Mouse (Mus musculus) heart, adult 11 months (tissue): Measurements from ENCODE around the gene Ptpre.

Source experiments
- DNase-seq: peaks from one replicate; pipeline ENCODE4 v3.0.0; 2022

Gene Ptpre

DNA sequence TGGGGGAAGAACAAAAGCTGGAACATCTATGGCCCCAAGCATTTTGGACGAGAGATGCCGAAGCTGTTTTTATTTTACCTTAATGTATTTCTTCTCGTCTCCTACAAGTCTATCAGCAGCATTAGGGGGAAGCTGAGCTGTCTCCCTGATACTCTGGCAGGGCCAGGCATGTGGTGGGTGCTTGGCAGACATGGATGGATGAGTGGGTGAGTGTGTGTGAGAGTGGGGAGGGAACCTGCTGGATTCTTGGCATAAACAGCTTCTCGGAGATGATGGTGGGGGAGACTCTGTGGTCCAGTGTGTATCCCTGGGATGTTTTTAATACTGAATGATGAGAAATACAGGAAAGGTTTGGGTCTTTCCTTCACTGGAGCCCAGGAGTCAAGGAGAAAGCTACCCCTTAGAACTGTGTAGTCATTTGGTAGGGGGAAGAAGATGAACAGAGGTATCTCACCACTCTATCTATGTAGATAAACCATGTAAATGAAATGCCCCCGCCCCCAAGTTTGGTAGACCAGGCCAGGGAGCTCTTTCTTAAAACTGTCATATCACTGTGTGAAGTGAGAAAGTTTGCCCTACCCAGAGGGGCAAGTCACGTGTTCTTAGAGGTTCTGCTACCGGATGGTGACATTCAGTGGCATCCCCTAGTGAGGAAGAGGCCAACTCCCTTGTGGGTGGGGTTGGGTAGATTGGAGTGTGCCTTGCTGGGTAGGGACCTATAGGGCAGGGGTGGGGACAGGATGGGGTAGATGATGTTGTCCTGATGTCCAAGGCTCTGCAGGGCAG lies 43.2 kb downstream of the Ptpre start:
- peak; percentile 85 for DNase-seq

DNA sequence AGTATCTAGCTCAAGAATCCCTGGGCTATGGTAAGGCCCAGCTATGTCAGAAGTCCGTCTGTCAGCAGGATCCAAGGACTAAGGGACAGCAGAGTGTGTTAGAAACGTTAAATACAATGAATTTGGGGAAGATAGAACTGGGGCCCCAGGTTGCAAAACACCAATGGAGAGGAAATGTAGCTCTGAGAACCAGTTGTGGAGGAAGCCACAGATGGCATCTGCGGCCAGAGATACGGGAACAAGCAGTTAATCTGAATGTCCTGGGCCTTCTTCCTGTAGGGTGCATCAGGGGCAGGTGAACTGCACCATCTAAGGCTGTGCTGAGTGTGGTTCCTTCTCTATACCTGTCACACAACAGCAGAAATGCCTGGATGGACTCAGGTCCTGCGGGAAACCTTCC lies 43.8 kb downstream of the Ptpre start:
- no peak for DNase-seq

DNA sequence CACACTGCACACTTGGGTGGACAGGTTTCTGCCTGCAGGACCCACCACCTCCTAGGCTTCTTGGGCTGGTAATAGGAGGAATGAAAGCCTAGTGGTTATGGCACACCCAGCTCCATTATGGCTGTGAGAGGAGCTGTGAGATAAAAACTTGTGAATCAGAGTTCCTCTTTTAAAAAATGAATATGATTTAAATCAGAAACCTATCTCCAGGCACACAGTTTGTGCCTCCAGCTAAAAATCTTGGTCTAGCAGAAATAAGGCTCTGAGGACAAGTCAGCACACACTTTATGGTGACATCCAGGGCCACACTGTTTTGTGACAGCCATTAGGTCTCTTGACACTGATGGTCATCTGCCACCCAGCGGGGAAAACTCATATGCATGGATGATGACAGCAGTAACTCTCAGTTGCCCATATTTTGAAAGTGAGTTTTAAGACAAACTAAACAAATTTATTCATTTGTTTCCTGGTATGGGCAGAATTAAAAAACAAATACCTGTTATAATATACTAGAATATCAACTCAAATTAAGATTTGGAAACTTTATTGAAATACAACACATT lies 47.9 kb downstream of the Ptpre start:
- no peak for DNase-seq

DNA sequence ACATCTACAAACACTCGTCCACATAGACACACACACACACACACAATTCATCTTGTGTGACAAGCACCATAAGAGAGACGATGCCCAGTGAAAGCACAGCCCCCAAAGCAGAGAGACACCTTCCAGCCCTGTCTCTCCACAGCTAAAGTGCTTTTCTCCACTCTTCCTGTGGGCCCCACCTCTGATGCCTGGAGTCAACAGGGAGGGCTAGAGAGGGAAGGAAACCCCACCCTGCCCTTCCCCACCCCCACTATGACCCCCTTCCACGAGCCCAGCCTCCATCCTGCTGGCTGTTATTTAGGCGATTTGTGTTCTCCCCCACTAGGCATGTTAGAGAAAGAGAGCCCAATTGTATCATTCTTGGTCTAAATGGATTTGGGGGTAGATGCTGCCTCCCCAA lies 49.1 kb downstream of the Ptpre start:
- no peak for DNase-seq

DNA sequence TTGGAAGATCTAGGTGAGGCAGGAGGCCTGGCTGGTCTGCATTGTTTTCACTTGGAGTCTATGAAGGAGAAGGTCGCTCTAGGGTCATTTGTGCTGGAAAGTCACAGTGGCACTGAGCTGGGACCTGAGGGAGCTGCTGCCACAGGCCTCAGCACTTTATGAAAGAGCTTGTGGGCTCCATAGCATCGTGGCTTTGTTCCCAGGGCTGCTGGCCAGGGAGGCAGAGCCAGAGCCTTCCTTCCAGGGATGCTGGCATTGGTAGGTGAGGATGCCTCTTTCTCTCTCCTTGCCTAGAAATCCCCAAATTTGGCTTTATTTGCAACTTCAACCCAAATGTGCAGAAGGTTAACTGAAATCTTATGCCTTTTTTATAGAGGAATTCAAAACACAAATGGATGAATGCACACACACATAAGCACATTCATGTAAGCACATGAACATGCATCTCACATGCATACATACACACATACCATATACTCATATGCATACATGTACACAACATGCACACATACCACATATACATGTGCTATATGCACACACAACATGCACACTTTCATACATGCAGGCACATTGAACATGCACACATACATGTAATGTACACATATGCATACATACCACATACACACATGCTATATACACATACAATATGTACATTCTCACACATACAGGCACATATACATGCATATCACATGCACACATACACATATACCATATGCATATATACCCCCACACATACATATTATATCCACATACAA lies 50.7 kb downstream of the Ptpre start:
- DNase-seq: no peak

DNA sequence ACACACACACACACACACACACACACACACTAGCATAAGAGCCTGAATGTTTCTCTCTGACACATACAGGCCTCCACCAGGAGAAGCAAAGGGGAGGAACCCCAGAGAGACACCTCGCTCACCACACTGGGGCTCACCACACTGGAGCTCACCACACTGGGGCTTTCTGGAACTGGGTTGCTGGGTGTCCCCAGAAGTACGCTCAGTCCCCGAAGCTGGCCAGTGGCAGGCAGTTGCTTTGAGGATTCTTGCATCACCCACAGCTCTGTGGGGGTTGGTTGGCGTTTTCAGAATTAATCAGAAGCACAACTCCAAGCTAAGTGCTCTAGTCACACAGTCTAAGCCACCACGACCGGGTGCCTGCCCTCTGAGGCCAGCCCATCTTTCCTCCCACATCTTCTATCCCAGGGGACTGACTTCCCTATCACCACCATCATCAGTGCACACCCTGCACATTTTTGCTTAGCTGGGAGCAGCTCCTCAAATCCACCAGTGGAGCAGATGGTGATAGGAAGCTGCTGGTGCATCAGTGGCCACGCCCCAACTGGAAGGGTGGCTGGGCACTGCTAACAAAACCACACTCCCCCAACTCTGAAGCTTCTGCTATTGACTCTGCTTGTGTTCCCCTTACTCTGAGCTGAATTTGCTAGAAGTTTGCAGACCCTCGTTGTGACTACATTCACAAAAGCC lies 51.5 kb downstream of the Ptpre start:
- DNase-seq: peak; percentile 88

DNA sequence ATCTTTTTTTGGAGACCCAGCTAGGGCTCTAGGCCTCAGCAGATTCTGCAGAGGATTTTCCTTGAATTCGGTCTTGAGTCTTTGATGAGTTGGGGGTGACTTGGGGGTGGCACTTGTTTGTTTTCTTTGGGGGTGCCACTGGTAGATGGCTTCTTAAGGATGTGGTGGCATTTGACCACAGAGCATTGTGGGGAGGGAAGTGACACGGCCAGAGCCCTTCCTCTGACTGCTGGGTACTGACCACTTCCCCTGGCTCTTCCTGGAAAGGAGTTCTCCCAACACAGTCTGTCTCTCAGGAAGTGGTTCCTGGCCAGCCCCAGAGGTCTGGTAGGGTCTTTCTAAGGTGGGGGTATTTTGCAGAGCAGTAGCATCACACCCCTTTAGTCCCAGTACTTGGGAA lies 54.2 kb downstream of the Ptpre start:
- DNase-seq: peak; percentile 89

DNA sequence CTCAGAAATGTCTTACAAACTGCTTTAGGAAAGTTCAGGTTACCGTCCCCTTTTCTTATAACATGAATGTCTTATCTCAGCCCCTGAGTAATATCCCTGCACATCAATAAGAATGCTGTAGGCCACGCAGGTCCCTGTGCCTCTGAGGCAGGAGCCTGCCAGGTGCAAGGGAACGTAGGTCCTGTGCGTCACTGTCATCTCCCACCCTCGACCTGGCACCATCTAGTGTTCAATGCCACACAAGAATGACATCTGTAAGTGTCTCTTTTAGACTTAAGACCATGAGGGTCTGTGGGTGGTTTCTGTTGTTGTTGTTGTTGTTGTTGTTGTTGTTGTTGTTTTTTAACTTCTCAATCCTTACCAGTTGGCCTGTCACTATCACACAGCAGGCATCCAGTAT lies 56.0 kb downstream of the Ptpre start:
- DNase-seq: no peak

DNA sequence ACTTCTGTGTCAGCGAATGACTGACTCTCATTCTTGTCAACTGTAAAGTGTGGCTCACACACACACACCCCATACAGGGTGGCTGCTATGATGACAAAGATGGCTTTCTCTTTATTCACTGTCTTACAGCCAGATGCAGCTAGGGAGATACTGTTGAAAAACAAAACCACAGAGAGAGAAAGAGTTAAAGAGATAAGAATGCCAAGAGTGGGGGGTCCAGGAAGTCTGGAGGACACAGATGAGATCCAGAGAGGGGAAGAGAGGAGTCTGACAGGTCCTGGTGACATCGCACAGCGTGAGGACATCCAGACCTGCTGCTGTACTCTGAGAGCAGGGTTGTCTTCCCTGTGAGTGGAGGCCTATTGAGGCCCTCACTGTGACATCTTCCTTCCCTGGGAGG lies 56.5 kb downstream of the Ptpre start:
- DNase-seq: no peak

DNA sequence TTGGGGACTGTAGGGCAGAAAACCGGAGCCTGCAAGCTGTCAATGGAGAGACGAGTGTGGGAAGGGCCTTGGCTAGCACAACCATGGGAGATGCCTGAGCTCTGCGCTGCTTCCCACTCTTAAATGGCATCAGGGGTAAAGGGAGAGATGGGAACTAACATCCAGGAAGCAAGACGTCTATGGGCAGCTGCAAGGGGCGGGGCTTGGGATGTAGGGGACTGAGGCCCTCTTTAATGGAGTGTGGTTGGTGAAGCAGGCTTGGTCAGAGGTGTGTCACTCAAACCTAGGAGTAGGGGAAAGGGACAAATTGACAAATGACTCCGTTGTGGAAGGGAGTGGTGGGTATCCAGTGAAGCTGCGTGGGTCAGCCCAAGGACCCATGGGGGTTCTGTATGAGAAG lies 57.4 kb downstream of the Ptpre start:
- DNase-seq: no peak

DNA sequence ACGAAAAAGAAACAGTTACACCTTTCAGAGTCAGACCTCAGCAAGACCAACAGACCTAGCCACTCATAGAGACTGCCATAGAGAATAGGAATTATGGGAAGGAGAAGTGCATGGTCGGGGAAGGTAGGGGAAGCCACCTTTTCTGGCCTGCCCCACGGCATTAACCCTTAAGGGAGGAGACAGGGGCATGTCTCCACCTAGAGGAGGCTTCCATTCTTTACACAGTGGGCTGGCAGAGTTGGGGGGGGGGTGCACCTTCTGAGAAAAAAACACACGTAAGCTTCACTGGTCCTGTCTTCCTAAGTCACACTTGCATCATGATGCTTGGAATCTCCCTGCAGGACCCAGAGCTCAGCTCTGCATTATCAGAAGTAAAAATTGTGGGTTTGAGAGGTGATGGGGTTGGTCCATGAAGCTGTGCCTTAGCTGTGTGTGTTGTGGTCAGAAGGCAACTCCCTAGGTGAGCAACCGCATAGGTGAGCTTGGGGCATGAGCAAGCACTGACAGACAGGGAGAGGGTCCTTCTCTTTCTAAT lies 58.4 kb downstream of the Ptpre start:
- DNase-seq: no peak

DNA sequence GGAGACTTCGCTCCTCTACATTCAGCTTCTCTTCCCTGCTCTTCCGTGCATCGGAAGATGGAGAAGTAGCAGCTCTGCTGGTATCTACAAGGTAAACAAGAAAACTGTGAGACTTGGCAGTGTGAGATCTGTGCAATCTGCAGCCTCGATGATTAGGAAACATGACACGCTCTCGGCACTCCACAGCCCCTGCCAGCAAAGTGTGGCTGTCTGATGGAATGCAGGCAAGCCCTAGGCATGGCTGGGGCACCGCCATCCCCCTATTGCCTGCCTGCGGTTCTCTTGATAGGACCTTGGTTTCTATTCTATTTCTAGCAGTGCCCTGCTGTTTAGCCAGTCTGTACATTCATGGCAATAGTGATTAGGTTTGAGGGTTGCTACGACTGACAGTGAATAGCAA lies 59.7 kb downstream of the Ptpre start:
- no peak for DNase-seq

DNA sequence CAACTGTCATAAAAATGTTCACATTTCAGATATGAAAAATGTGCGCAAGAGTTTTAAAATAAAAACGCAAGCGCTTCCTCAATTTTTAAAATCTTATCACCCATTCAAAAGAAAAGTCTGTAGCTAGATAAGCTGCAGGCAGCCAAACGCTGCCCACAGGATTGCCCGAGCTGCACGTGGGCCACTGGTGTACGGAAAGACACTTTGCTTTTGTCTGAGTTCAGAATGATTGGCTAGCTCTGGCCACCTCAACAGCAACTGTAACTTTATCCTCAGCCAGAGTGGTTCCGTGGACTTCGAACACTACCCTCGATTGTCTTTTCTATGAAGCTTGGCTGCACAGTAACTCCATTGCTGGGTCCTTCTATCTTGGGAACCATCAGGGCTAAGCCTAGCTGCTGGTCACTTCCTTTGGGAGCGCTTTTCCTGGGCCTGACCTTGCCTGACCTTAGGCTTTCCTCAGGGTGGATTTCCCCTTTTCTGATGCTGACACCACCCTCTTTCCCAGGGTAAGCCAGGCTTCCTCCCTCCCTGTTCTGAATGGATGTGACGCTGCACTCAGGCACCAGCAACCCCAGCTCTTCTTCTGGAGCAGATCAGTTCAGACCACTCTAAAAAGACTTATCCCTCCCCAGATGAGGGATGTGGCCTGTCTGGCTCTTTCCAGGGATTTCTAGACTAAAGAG lies 60.5 kb downstream of the Ptpre start:
- peak; percentile 98 for DNase-seq

DNA sequence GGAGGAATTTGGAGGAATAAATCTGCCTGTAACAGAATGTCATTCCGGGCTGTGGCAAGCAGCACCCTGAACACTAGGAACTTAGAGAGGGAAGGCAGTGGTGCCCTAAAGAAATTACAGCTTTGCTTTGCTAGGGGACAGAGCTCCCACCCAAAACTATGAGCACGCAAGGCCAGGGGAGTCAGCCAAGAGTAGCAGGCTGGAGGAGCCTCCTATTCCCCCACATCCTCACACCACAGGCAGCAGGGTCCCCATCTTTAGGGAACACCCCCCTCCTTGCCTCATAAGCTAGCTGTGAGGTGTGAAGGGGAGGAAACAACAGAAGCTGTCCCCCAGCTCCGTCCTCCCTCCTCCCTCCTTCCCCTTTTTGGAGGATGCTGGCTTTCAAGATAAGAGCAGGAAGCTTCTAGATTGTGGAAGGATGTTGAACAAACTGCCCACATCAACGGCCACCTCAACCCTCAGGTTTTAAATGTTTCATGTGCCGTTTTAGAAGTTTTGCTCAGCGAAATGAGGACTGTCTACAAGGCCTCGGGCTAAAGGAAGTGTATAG lies 61.1 kb downstream of the Ptpre start:
- DNase-seq: peak; percentile 93

DNA sequence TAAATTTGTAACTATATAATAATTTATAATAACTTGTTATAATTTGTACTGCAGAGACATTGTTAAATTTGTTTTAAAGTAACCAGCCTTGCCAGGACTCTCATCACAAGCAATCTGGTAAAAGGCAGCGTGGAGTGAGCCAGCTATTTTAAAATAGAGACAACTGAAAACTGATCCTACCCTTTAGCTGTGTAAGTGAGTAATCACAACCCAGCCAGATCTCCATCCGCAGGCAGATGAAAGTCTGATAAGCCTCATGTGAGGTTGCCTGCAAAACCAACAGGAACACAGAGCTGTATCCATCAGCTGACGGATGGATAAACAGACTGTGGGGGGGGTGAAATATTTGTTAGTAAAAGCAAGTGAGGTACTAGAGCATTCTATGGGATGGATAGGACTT lies 62.8 kb downstream of the Ptpre start:
- DNase-seq: no peak

DNA sequence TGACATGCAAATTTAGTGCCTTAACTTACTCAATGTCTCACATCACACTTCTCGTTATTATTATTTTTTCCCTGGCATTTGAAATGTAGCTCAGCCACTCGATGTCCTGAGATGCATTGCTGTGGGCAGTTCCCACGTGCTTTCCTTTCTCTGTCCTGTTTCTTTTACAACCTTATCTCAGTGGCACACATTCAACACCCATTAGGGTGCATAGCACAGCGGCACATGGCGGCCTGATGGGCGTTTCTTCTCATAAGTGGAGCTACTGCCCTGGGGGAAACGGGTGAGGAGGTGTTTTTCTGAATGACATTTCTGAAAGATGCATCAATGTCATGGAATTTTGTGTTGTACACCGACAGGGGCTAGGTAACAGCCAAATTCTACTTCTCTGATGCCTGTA lies 64.3 kb downstream of the Ptpre start:
- DNase-seq: no peak

DNA sequence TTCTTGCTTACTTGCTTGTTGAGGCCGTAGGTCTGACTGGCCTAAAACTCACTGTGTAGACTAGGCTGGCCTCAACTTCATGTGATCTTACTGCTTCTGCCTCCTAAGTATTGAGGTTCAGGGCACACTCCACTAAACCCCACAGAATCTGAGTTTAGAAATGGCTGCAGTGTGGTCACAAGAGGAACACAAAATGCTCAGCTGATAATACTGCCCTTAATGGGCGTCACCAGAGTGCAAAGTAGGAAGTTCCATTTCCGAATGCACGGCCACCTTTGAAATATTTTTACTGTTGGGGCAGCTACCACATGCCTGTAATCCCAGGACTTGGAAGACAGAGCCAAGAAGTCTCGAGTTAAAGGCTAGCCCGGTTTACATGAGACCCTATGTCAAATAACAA lies 65.0 kb downstream of the Ptpre start:
- DNase-seq: no peak

DNA sequence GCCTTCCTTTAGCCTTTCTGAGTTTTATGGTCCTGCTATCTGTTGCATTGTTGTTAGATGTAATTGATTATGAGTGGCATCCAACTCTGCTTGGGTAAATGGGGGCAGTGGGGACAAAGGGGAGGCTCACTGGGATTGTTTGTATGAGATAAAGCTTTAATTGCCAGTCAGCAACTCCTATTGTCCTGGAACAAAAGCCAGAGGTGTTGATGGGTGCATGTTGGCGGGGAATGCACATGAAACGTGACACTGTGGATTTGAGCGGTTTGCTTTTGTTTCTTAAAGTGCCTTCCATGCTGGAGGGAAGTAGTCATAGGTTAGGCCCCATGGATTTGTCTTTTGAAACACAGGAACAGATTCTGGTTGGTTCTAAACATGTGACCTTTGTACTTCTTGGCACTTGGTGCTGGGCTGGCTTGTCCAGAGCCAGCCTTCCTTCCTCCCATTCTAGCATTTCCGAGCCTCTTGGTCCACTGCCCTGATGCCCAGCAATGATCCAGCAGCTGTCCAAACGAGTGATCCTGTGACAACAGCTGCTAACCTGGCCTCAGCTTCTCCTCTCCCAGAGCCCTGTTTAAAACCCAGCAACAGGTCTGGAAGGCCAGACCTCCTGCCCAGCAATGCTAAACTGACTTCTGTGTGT lies 65.7 kb downstream of the Ptpre start:
- peak; percentile 98 for DNase-seq

DNA sequence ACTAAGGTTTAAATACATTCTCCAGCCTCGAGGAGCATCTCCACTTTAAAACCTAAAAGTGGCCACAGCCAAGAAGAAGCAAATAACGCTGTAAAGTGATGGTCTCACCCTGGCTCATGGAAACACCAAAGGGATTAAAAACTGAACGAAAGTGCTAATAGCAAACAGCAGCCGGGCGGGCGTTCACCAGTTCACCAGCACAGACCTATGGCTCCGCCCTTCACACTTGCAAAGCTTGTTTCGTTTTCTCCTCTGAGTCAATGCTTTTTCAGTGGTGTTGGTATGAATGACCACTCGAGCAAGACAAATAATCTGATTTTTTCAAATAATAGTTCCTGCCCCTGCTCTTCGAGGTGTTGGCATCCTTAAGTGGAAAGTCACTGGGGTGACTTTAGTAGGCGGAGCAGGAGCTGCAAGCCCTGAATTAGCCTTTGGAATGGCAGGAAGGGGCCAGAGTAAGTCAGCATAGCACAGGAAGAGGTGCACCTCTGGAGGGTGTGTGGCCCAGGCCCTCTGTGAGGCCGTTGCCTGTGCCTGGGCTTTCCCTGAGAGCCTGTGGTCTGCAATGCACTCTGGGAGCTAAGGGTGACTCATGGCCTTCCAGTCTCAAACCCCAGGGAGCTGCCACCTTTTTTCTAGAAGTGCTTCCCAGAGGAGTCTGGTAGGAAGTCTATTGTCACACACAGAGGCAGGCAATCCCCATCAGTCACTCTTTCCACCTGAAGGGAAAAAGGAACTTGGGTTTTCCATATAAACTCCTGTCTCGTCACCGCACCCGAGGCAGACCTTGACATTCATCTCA lies 67.9 kb downstream of the Ptpre start:
- peak; percentile 97 for DNase-seq

DNA sequence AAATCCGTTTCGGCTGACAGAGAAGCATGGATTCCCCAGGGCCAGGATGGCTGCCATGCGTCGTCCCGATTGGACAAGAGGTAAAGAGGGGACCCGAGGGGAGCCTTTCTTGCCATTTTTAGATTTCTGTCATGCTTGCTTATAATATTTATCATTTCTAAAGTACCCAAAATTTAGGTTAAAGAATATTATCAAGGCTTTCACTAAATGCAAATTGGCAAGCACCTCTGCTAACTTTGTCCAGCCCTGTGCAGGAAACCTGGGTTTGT lies 68.5 kb downstream of the Ptpre start:
- no peak for DNase-seq

DNA sequence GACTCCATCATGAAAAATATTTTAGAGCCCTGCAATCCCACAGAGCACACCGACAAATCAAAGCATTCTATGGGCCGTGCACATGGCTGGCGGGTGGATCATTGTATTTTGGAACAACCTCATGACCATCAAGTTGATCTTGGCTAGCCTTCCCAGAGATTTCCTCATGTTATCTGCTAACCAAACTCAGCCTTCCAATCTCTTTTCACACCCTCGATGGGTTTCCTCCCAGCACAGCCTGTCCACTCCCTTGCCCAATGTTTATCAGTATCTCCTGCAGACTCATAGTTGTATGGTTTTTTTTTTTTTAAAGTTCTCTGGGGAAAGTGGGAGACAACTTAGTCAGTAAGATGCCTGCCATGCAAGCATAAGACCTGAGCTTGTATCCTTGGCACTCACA lies 70.9 kb downstream of the Ptpre start:
- DNase-seq: peak; percentile 96
